Mouse (Mus musculus) spleen, postnatal 4 days (tissue): Measurements from ENCODE around the gene Fut8.

Source experiments
- DNase-seq, 2 experiments: peaks; one replicate each; pipeline ENCODE4 v3.0.0; 2022; ENCODE audit warnings: low spot score in 2 of 2

The Fut8 gene

GRCm38 (mm10) chr12:77237950-77238530 is at the start of gene Fut8:
Fut8 (plus strand) TSS chr12:77238125.
- peak; percentile 87 to 92 for DNase-seq

- DNase-seq: no peak
Observed at GRCm38 (mm10) chr12:77189161-77189560, 48.8 kb upstream of the Fut8 start.

- DNase-seq: no peak
Observed at GRCm38 (mm10) chr12:77189933-77190446, 47.9 kb upstream of the Fut8 start.

- no peak for DNase-seq
Observed at GRCm38 (mm10) chr12:77191478-77192271, 46.2 kb upstream of the Fut8 start.

- no peak for DNase-seq
Observed at GRCm38 (mm10) chr12:77192714-77193113, 45.2 kb upstream of the Fut8 start.

GRCm38 (mm10) chr12:77193225-77193716 is 44.7 kb upstream of the Fut8 start:
- no peak for DNase-seq

GRCm38 (mm10) chr12:77195044-77195443 is 42.9 kb upstream of the Fut8 start:
- DNase-seq: no peak

GRCm38 (mm10) chr12:77196529-77197095 is 41.3 kb upstream of the Fut8 start:
- DNase-seq: no peak

- no peak for DNase-seq
Observed at GRCm38 (mm10) chr12:77197121-77197599, 40.8 kb upstream of the Fut8 start.

GRCm38 (mm10) chr12:77198253-77198652 is 39.7 kb upstream of the Fut8 start:
- DNase-seq: no peak

GRCm38 (mm10) chr12:77201461-77202143 is 36.3 kb upstream of the Fut8 start:
- DNase-seq: no peak

GRCm38 (mm10) chr12:77203136-77203535 is 34.8 kb upstream of the Fut8 start:
- DNase-seq: no peak

- DNase-seq: no peak
Observed at GRCm38 (mm10) chr12:77206852-77207251, 31.1 kb upstream of the Fut8 start.

GRCm38 (mm10) chr12:77208056-77208455 is 29.9 kb upstream of the Fut8 start:
- DNase-seq: no peak

GRCm38 (mm10) chr12:77208576-77209180 is 29.2 kb upstream of the Fut8 start:
- DNase-seq: no peak

- no peak for DNase-seq
Observed at GRCm38 (mm10) chr12:77211695-77212208, 26.2 kb upstream of the Fut8 start.

- DNase-seq: no peak
Observed at GRCm38 (mm10) chr12:77213896-77214564, 23.9 kb upstream of the Fut8 start.

GRCm38 (mm10) chr12:77214565-77214909 is 23.4 kb upstream of the Fut8 start:
- no peak for DNase-seq

GRCm38 (mm10) chr12:77216511-77217192 is 21.3 kb upstream of the Fut8 start:
- DNase-seq: no peak

- no peak for DNase-seq
Observed at GRCm38 (mm10) chr12:77220616-77221015, 17.3 kb upstream of the Fut8 start.
